Mouse (Mus musculus): ENCODE data around the gene Pmvk.

GRCm38 (mm10) chr3:89417131-89417530, 37.2 kb upstream of the Pmvk start:
- TF ChIP-seq CTCF (IDR thresholded peaks at IDR 0.05; ENCODE audit: borderline replicate concordance, insufficient read depth, low read depth, low read length) (no peak), POLR2A (IDR thresholded peaks at IDR 0.05; ENCODE audit: borderline replicate concordance, insufficient read depth, low read length) (no peak)
